Mouse (Mus musculus): ENCODE results near the gene Aldoc. TPM values are rescaled to one million over a fixed set of nuclear protein-coding genes. Genes with fewer than 3 reads are reported as not detected.

Gene Aldoc
- total RNA-seq, 2 experiments from 2014 or later = 853 to 900 TPM

GRCm38 (mm10) chr11:78374147-78374546 is 51.4 kb downstream of the Aldoc start:
- no peak for DNase-seq (ENCODE audit: low spot score in 2 of 2)
- no peak overlapping the region for H3K27ac ChIP-seq
- H3K4me3 ChIP-seq = no peak overlapping the region
- no peak for TF ChIP-seq CTCF (conservative IDR thresholded peaks at IDR 0.05)

Other genes with a start within 250 kb of the Aldoc start
- gene Eral1, start 242.6 kb upstream of the Aldoc start, total RNA-seq (2021) = 10 to 100 TPM; 19.5 to 20.1 TPM
- gene Fam222b, start 228.3 kb upstream of the Aldoc start, total RNA-seq (2021) = 10 to 100 TPM; 29.5 to 30.3 TPM
- gene Traf4, start 157.4 kb upstream of the Aldoc start, total RNA-seq (2021) = 10 to 100 TPM; 11.1 to 13.3 TPM
- gene Nek8, start 146.3 kb upstream of the Aldoc start, total RNA-seq (2021) = 1 to 10 TPM; 2.6 to 3.3 TPM
- 10 to 100 TPM; 21.1 to 24.3 TPM for gene Tlcd1, start 146.3 kb upstream of the Aldoc start, total RNA-seq (2021)
- gene Rpl23a, start 139.4 kb upstream of the Aldoc start, total RNA-seq (2021) = 100 to 1,000 TPM; 747 to 755 TPM
- 10 to 100 TPM; 33.3 TPM for gene Rab34, start 134.5 kb upstream of the Aldoc start, total RNA-seq (2021)
- gene Proca1, start 129.6 kb upstream of the Aldoc start, total RNA-seq (2021) = 1 to 10 TPM; 3.7 to 5.5 TPM
- 10 to 100 TPM; 66.8 to 69.1 TPM for gene Sdf2, start 77.2 kb upstream of the Aldoc start, total RNA-seq (2021)
- 100 to 1,000 TPM; 132 to 137 TPM for gene Supt6, start 77.0 kb upstream of the Aldoc start, total RNA-seq (2021)
- gene 2610507B11Rik, start 61.2 kb upstream of the Aldoc start, total RNA-seq (2021) = 100 to 1,000 TPM; 192 to 198 TPM
- gene BC030499, start 32.1 kb upstream of the Aldoc start, total RNA-seq (2021) = 10 to 100 TPM in 1 of 2 experiments, 1 to 10 TPM in 1; 5.6 to 12.2 TPM
- gene Spag5, start 21.4 kb upstream of the Aldoc start, total RNA-seq (2021) = 1 to 10 TPM; 8.3 to 8.5 TPM
- 10 to 100 TPM; 58.2 to 59.9 TPM for gene Pigs, start 5.4 kb downstream of the Aldoc start, total RNA-seq (2021)
- 10 to 100 TPM; 27.8 to 33.9 TPM for gene Unc119, start 20.5 kb downstream of the Aldoc start, total RNA-seq (2021)
- gene Foxn1, start 63.6 kb downstream of the Aldoc start, total RNA-seq (2021) = not detected
- gene Slc13a2, start 99.2 kb downstream of the Aldoc start, total RNA-seq (2021) = not detected
- gene Slc46a1, start 142.7 kb downstream of the Aldoc start, total RNA-seq (2021) = 10 to 100 TPM; 11.7 to 12.3 TPM
- 10 to 100 TPM; 39.2 to 45.4 TPM for gene Sarm1, start 174.8 kb downstream of the Aldoc start, total RNA-seq (2021)
- 10 to 100 TPM; 59.6 to 69.2 TPM for gene Vtn, start 176.1 kb downstream of the Aldoc start, total RNA-seq (2021)
- gene Sebox, start 180.5 kb downstream of the Aldoc start, total RNA-seq (2021) = 1 to 10 TPM; 4.5 to 4.7 TPM
- gene Tmem199, start 189.2 kb downstream of the Aldoc start, total RNA-seq (2021) = 10 to 100 TPM; 44.2 to 45.7 TPM
- gene Poldip2, start 189.2 kb downstream of the Aldoc start, total RNA-seq (2021) = 100 to 1,000 TPM; 121 to 122 TPM
- 10 to 100 TPM; 29.9 to 31.3 TPM for gene Tnfaip1, start 213.4 kb downstream of the Aldoc start, total RNA-seq (2021)
- gene Ift20, start 213.4 kb downstream of the Aldoc start, total RNA-seq (2021) = 10 to 100 TPM; 77.7 to 80.2 TPM
- 10 to 100 TPM; 10.6 to 12.2 TPM for gene Tmem97, start 227.8 kb downstream of the Aldoc start, total RNA-seq (2021)

All from layer of hippocampus, adult 2 months (tissue).